ENCODE assay signal across 7 mouse cellular contexts in genomic region chr1:55225398-55225797, GRCm38 (mm10). TPM values are rescaled to one million over a fixed set of nuclear protein-coding genes. Genes with fewer than 3 reads are reported as not detected.
DNase-seq lines count a peak whose midpoint lies in the region; ATAC-seq and TF ChIP-seq lines count a peak whose summit lies in the region.

No protein-coding gene starts in this region.

- no peak for TF ChIP-seq CTCF in forebrain, postnatal 0 days (IDR thresholded peaks at IDR 0.05; ENCODE audit: low read depth)
- TF ChIP-seq CTCF in stomach, postnatal 0 days (IDR thresholded peaks at IDR 0.05; ENCODE audit: low read depth): no peak
- no peak for TF ChIP-seq CTCF in thymus, adult 2 months (IDR thresholded peaks at IDR 0.05; ENCODE audit: borderline replicate concordance, control insufficient read depth, extremely low read depth, insufficient read depth, low read length, poor library complexity)

- ATAC-seq in lung, embryonic 16.5 days (ENCODE audit: low read depth): no peak
- peak; percentile 58 for ATAC-seq in forebrain, postnatal 0 days
- ATAC-seq in limb, embryonic 15.5 days (ENCODE audit: insufficient number of reproducible peaks, low FRiP score, low TSS enrichment, low read depth): no peak
- no peak for ATAC-seq in stomach, postnatal 0 days (ENCODE audit: low FRiP score, low TSS enrichment)

- intact Hi-C loops in left cerebral cortex, postnatal 14 days (cut with DNase I): no loop called here

- no peaks in the 10 kb centered on the region for H3K36me3 ChIP-seq in lung, embryonic 16.5 days (ENCODE audit: control insufficient read depth, insufficient read depth, low read length)
- no peaks in the 10 kb centered on the region for H3K36me3 ChIP-seq in forebrain, postnatal 0 days (ENCODE audit: insufficient read depth)
- H3K36me3 ChIP-seq in limb, embryonic 15.5 days: no peaks in the 10 kb centered on the region
- no peaks in the 10 kb centered on the region for H3K36me3 ChIP-seq in stomach, postnatal 0 days (ENCODE audit: control insufficient read depth, insufficient read depth, low read length)
- H3K36me3 ChIP-seq in thymus, adult 2 months (ENCODE audit: control insufficient read depth, insufficient read depth, low read length): no peaks in the 10 kb centered on the region

- peak overlapping the region; percentile 53 for H3K4me3 ChIP-seq in lung, embryonic 16.5 days (ENCODE audit: low read length)
- H3K4me3 ChIP-seq in forebrain, postnatal 0 days (ENCODE audit: low read depth, low read length): peak overlapping the region; percentile 37
- H3K4me3 ChIP-seq in limb, embryonic 15.5 days: peak overlapping the region; percentile 55
- H3K4me3 ChIP-seq in stomach, postnatal 0 days (ENCODE audit: low read depth, low read length): peak overlapping the region; percentile 54
- no peak overlapping the region for H3K4me3 ChIP-seq in thymus, adult 2 months (ENCODE audit: control insufficient read depth, insufficient read depth, low read length)

- no peak for TF ChIP-seq EP300 in stomach, postnatal 0 days (optimal IDR thresholded peaks at IDR 0.05)

- H3K4me1 ChIP-seq in lung, embryonic 16.5 days (replicated peaks; ENCODE audit: control insufficient read depth, insufficient read depth, low read length): peaks cover 25% of the 10 kb centered on the region
- H3K4me1 ChIP-seq in forebrain, postnatal 0 days (ENCODE audit: insufficient read depth): no peaks in the 10 kb centered on the region
- peaks cover 29% of the 10 kb centered on the region for H3K4me1 ChIP-seq in limb, embryonic 15.5 days
- no peaks in the 10 kb centered on the region for H3K4me1 ChIP-seq in stomach, postnatal 0 days (replicated peaks; ENCODE audit: control insufficient read depth, insufficient read depth)
- 0 out of 2 replicates have a peak, but pooled peaks cover 2% of the 10 kb centered on the region for H3K4me1 ChIP-seq in thymus, adult 2 months (replicated peaks; ENCODE audit: control insufficient read depth, insufficient read depth, low read length)

- no peak for DNase-seq in lung, postnatal 14 days
- DNase-seq in forebrain, postnatal 0 days: peak; percentile 33
- no peak for DNase-seq in stomach, postnatal 0 days (ENCODE audit: low spot score)
- no peak for DNase-seq in left cerebral cortex, postnatal 14 days (ENCODE audit: low spot score in 2 of 2)
- no peak for DNase-seq in thymus, adult 2 months

- 29% methylated on average over 3 of the region's 3 CpGs for WGBS in lung, embryonic 16.5 days
- WGBS in forebrain, postnatal 0 days: 17% methylated on average over 3 of the region's 3 CpGs
- 16% methylated on average over 3 of the region's 3 CpGs for WGBS in limb, embryonic 15.5 days
- 53% methylated on average over 3 of the region's 3 CpGs for WGBS in stomach, postnatal 0 days
- WGBS in thymus, adult 2 months: 85% methylated on average over 3 of the region's 3 CpGs

- no peak for TF ChIP-seq POLR2A in thymus, adult 2 months (IDR thresholded peaks at IDR 0.05; ENCODE audit: control insufficient read depth, extremely low read depth, insufficient read depth, low read length, poor library complexity)

- peak overlapping the region; percentile 37; the same call in 1 of the 2 replicates for H3K27ac ChIP-seq in lung, embryonic 16.5 days (ENCODE audit: low read length)
- 0 out of 2 replicates have a peak overlapping the region, but pooled peaks have one; percentile 57 for H3K27ac ChIP-seq in forebrain, postnatal 0 days (ENCODE audit: low read depth, low read length)
- H3K27ac ChIP-seq in limb, embryonic 15.5 days: peak overlapping the region; percentile 75
- no peak overlapping the region; the same call in 1 of the 2 replicates for H3K27ac ChIP-seq in stomach, postnatal 0 days (replicated peaks)
- H3K27ac ChIP-seq in thymus, adult 2 months (ENCODE audit: control insufficient read depth, insufficient read depth, low read length): no peak overlapping the region

- H3K9me3 ChIP-seq in lung, embryonic 16.5 days (ENCODE audit: control insufficient read depth, low read length): no peaks in the 10 kb centered on the region
- H3K9me3 ChIP-seq in forebrain, postnatal 0 days (ENCODE audit: low read length): no peaks in the 10 kb centered on the region
- no peaks in the 10 kb centered on the region for H3K9me3 ChIP-seq in limb, embryonic 15.5 days
- H3K9me3 ChIP-seq in stomach, postnatal 0 days (ENCODE audit: control insufficient read depth, low read length): no peaks in the 10 kb centered on the region

- H3K4me2 ChIP-seq in lung, embryonic 16.5 days (ENCODE audit: low read depth, low read length): peak overlapping the region; percentile 60
- peak overlapping the region; percentile 59 for H3K4me2 ChIP-seq in forebrain, postnatal 0 days (ENCODE audit: low read depth)
- H3K4me2 ChIP-seq in limb, embryonic 15.5 days: peak overlapping the region; percentile 54
- H3K4me2 ChIP-seq in stomach, postnatal 0 days (replicated peaks; ENCODE audit: low read depth): peak overlapping the region; percentile 42

- peak overlapping the region; percentile 53 for H3K9ac ChIP-seq in lung, embryonic 16.5 days (ENCODE audit: low read length)
- peak overlapping the region; percentile 48; the same call in 1 of the 2 replicates for H3K9ac ChIP-seq in forebrain, postnatal 0 days
- no peak overlapping the region for H3K9ac ChIP-seq in limb, embryonic 15.5 days
- peak overlapping the region; percentile 35; the same call in 1 of the 2 replicates for H3K9ac ChIP-seq in stomach, postnatal 0 days (ENCODE audit: low read length)

- H3K27me3 ChIP-seq in lung, embryonic 16.5 days (ENCODE audit: control insufficient read depth, insufficient read depth, low read depth, low read length): no peaks in the 10 kb centered on the region
- no peaks in the 10 kb centered on the region for H3K27me3 ChIP-seq in forebrain, postnatal 0 days (ENCODE audit: insufficient read depth, low read length)
- no peaks in the 10 kb centered on the region for H3K27me3 ChIP-seq in limb, embryonic 15.5 days
- no peaks in the 10 kb centered on the region for H3K27me3 ChIP-seq in stomach, postnatal 0 days (ENCODE audit: control insufficient read depth, insufficient read depth, low read length)
- H3K27me3 ChIP-seq in thymus, adult 2 months (ENCODE audit: control insufficient read depth, insufficient read depth, low read length): peaks cover 6% of the 10 kb centered on the region; the same call in 1 of the 2 replicates

RNA-seq across cellular contexts. Expression of gene Rftn2, which starts 1.2 kb away (rescaled TPM):
- 14.1 and 14.6 TPM in 2 replicates for polyA plus RNA-seq in lung, embryonic 16.5 days (2015; fragmentation: Nextera tagmentation; extraction: Ambion mirVana)
- 10.1 and 10.9 TPM in 2 replicates for total RNA-seq in forebrain, postnatal 0 days (2014; rRNA removed)
- 7.9 and 12.4 TPM in 2 replicates for polyA plus RNA-seq in forebrain, postnatal 0 days (2015; fragmentation: Nextera tagmentation; extraction: Ambion mirVana)
- polyA plus RNA-seq in limb, embryonic 15.5 days (2015; fragmentation: Nextera tagmentation; extraction: Ambion mirVana): 28.0 and 31.8 TPM in 2 replicates
- 3.0 TPM in 2 replicates for polyA plus RNA-seq in stomach, postnatal 0 days (2015; fragmentation: Nextera tagmentation; extraction: Ambion mirVana)
- total RNA-seq in left cerebral cortex, postnatal 14 days (2021): 10 to 100 TPM; 18.5 to 19.5 TPM
- polyA plus RNA-seq in thymus, adult 2 months (2012; rRNA removed): 0.48 and 0.55 TPM in 2 replicates

RNA-seq across cellular contexts. Expression of gene Mars2, which starts 11.6 kb away (rescaled TPM):
- polyA plus RNA-seq in lung, embryonic 16.5 days (2015; fragmentation: Nextera tagmentation; extraction: Ambion mirVana): 2.4 TPM in 2 replicates
- 11.5 and 13.1 TPM in 2 replicates for total RNA-seq in forebrain, postnatal 0 days (2014; rRNA removed)
- polyA plus RNA-seq in forebrain, postnatal 0 days (2015; fragmentation: Nextera tagmentation; extraction: Ambion mirVana): 2.3 and 2.5 TPM in 2 replicates
- polyA plus RNA-seq in limb, embryonic 15.5 days (2015; fragmentation: Nextera tagmentation; extraction: Ambion mirVana): 2.5 and 3.1 TPM in 2 replicates
- 1.7 and 2.0 TPM in 2 replicates for polyA plus RNA-seq in stomach, postnatal 0 days (2015; fragmentation: Nextera tagmentation; extraction: Ambion mirVana)
- 10 to 100 TPM; 10.6 to 11.5 TPM for total RNA-seq in left cerebral cortex, postnatal 14 days (2021)
- polyA plus RNA-seq in thymus, adult 2 months (2012; rRNA removed): 4.9 and 5.6 TPM in 2 replicates

Comparison
In these comparisons a context has a peak if more than half of its experiments do, and no peak if none do; other contexts are left out.
1. H3K27ac ChIP-seq: peak in lung, embryonic 16.5 days (single experiment), forebrain, postnatal 0 days (single experiment) and limb, embryonic 15.5 days (single experiment); none in stomach, postnatal 0 days (single experiment) and thymus, adult 2 months (single experiment).
2. Peak in every context shown above with its lines, with median percentiles within 50 percentile points of each other: H3K4me2 ChIP-seq.